Mouse (Mus musculus): ENCODE results near the gene Tfap2d. TPM values are rescaled to one million over a fixed set of nuclear protein-coding genes. Genes with fewer than 3 reads are reported as not detected.

Tfap2d gene
- polyA plus RNA-seq, 1 experiment: not detected

DNA sequence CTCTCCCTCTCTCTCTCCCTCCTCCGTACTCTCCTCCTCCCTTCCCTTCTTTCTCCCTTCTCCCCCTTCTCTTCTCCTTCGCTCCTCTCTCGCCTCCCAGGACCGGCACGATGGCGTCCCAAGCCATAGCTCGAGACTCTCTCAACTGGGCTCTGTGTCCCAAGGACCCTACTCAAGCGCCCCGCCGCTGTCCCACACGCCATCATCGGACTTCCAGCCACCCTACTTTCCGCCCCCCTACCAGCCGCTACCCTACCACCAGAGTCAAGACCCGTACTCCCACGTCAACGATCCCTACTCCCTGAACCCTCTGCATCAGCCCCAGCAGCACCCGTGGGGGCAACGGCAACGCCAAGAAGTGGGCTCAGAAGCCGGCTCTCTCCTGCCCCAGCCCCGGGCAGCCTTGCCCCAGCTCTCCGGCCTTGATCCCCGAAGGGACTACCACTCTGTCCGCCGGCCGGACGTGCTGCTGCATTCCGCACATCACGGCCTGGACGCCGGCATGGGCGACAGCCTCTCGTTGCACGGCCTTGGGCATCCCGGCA, 111.1 kb downstream of the Tfap2d start:
- no peaks in the 10 kb centered on the region for H3K36me3 ChIP-seq (ENCODE audit: control insufficient read depth)
- H3K4me3 ChIP-seq (replicated peaks): no peak overlapping the region
- no peak for TF ChIP-seq TAL1 (IDR thresholded peaks at IDR 0.05; ENCODE audit: low read length)
- no peak for TF ChIP-seq GATA1 (IDR thresholded peaks at IDR 0.05; ENCODE audit: low read length)
- H3K27me3 ChIP-seq (ENCODE audit: control insufficient read depth): peaks cover 88% of the 10 kb centered on the region
- H3K4me1 ChIP-seq (ENCODE audit: control insufficient read depth): no peaks in the 10 kb centered on the region
- H3K9me3 ChIP-seq (ENCODE audit: control insufficient read depth, low read length): no peaks in the 10 kb centered on the region; the same call in 1 of the 2 replicates

Other genes with a start within 250 kb of the Tfap2d start
- 0.01 TPM in 1 of 2 replicates, not detected in the other for gene Tfap2b, start 105.9 kb downstream of the Tfap2d start, polyA plus RNA-seq (2012)